Mouse (Mus musculus): ENCODE data around the gene Cyp2d9.
A peak's percentile ranks its signal among the peaks of the same experiment; 100 is the strongest.
"Not testable (repeated sequence)": the region's sequence is repeated elsewhere in the genome, so short reads cannot be mapped to it uniquely, and the experiment has no call there.

Gene Cyp2d9

DNA sequence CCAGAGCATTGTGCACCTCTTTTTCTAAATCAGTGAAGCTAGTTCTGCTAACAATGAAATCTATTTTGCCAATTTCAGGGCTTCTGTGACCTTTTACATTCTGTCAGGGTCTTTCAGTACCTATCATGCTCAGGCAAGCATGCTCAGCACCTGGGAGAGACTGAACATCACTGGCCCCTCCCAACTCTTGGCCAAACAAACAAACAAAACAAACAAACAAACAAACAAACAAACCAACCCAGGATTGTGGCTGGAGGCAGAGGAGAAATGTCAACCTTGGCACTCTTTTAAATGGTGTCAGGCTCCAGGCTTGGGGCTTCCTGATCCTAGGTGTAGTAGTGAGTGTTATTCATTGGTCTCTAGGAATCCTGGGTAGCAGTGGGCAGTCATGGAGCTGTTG lies at the start of gene Cyp2d9:
Gene Cyp2d9 (plus strand): TSS at position 301 of the 400 bp plus-strand sequence.
- no peak for DNase-seq (ENCODE audit: low read depth, low spot score)

DNA sequence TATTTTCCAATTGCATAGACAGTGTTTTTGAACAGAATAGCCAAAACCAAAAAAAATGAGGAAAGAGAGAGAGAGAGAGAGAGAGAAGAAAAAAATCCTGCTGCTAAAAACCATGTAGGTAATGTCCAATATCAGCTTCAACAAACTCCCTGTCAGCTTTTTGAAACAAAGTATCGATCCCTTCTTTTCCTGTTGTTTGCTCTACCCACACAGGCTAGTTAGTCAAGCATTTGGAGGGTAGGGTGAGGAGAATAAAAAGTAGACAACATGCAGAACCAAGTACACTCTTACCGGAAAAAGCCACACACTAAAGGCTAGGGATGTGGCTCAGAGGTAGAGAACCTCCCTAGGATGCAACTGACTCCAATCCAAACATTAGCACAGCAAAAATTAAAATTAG lies 47.5 kb upstream of the Cyp2d9 start:
- no peak for DNase-seq (ENCODE audit: low read depth, low spot score)

DNA sequence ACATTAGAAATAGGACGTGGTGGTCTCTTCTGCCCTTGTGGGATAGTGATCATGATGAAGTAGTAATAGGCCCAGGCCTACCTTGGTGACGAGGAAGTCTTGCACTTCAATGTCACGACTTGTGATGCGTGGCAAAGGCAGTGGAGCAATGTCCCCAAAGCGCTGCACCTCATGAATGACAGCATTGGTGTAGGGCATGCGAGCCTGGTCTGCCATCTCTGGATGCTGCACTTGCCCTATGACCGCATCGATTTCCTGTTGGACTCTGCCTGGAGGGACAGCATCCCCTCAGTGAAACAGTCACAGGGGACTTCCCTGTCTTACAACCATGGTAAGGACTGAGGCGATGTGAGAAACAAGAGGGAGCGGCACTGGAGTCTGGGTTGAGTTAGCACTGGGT lies 43.3 kb upstream of the Cyp2d9 start:
- not testable (repeated sequence) for DNase-seq (ENCODE audit: low read depth, low spot score)

DNA sequence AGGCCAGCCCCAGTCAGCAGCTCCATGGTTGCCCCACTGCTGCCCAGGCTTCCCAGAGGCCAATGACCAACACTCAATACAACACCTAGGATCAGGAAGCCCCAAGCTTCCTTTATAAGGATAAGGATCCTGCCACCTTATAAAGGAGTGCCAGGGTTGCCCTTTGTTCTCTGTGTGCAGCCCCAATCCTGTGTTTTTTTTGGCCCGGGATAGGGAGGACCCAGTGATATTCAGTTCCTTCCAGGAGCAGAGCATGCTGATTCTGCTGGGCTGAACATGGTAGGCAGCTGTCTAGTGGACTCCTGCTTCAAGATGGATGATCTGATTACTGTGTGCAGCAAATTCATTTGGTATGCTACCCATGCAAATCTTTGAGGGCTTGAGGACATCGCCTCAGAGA lies 39.3 kb upstream of the Cyp2d9 start, which contains the start of gene Cyp2d11:
Gene Cyp2d11 (minus strand): TSS at position 101 of the 400 bp plus-strand sequence.
- DNase-seq (ENCODE audit: low read depth, low spot score): not testable (repeated sequence)

DNA sequence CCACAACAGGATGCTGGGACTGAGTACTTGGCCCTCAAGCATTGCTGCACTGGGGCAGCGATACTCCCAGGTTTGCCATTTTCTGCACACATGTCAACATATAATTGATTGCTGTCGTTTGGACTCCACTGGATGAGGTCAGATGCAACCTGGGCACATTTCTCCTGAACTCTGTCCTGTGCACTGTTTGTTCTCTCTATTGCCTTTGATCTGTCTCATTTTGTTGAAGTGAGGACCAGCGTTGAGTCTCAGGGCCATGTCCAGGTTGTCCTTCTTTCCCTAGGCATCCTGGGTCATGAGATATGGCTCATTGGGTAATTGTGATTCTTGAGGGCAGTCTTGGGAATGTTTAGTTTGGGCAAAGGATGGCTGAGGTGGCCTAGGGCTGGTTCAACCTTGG lies 37.3 kb upstream of the Cyp2d9 start:
- not testable (repeated sequence) for DNase-seq (ENCODE audit: low read depth, low spot score)

DNA sequence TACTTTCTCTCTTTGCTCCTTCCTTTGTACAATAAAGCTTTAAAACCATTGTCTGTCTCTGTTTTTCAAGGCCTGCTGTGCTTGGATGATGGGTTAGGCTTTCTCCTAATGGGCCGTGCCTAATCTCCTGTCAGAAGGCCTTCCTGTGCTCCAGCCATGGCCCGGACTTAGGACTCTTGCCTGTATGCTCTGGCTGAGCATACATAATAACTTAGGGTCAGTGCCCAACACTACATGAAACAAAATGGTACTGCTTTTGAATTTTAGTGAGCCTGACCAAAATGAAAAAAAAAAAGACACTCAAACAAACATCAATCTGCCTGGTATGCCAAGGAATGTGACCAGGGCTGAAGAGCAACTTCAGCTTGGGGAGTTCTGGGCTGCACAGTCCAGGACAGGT lies 31.7 kb upstream of the Cyp2d9 start:
- no peak for DNase-seq (ENCODE audit: low read depth, low spot score)

DNA sequence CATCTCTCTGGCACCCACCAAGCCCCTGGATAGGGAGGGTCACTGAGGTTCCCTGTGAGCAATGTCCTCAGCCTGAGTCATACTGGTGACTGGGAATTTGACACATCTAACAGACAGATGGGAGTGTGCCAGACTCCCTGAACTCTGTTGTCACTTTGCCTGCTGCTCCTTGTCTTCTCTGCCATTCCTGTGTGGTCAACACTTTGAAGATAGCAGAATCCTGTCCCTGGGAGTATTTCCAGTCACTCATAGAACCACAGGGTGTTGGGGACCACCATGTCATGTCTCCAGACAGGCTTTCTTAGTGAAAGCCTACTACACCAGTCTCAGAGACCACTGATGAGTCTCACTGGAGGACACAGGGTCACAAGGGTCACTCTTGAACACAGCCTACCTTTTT lies 31.1 kb upstream of the Cyp2d9 start:
- no peak for DNase-seq (ENCODE audit: low read depth, low spot score)

DNA sequence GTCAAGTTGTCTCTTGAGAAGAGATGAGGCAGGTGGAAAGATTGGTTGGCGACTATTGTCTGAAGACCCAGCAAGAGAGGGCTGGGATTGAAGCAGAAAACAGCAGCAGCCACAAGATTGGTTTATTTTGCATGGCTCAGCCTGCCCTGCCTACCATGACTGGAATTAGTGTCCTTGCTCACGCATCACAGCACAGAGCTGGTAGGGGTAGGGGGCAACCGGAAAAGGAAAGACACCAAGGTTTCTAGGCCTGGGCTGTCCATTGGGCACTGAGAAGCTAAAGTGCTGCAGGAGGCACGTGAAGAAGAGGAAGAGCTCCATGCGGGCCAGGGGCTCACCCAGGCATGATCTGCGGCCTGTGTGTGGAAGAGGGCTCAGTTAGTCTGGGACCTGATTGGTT lies 30.5 kb upstream of the Cyp2d9 start:
- DNase-seq (ENCODE audit: low read depth, low spot score): no peak

DNA sequence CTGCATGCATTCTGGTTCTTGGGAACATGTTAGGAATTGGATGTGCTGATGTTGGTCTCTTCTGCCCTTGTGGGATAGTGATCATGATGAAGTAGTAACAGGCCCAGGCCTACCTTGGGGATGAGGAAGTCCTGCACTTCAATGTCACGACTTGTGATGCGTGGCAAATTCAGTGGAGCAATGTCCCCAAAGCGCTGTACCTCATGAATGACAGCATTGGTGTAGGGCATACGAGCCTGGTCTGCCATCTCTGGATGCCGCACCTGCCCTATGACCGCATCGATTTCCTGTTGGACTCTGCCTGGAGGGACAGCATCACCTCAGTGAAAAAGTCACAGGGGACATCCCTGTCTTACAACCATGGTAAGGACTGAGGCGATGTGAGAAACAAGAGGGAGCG lies 29.6 kb upstream of the Cyp2d9 start:
- DNase-seq (ENCODE audit: low read depth, low spot score): no peak

DNA sequence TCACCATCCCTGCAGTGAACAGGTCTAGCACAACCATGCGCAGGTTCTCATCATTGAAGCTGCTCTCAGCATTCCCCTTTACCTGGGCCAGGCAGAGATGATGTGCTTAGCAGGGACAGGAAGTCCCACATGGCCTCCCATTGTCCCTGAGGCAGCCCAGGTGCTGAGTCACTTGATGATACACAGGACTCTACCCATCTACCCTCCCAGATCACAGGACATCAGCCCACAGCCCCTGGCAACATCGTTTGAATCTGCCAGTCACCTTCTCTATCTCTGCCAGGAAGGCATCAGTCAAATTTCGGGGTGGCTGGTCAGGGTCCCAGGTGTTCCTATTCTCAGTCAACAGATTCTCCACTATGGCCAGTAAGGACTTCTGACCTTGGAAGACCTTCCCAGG lies 29.1 kb upstream of the Cyp2d9 start:
- no peak for DNase-seq (ENCODE audit: low read depth, low spot score)

DNA sequence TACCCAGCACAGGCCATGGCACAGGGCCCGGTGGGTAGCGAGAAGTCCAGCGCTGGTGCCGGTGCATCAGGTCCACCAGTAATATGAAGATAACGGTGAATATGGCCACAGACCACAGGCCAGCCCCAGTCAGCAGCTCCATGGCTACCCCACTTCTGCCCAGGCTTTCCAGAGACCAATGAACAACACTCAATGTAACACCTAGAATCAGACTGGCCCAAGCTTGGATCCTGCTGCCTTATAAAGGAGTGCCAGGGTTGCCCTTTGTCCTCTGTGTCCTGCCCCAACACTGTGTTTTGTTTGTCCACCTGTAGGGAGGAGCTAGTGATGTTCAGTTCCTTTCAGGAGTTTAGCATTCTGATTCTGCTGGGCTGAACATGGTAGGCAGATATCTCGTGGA lies 26.3 kb upstream of the Cyp2d9 start, which contains the start of gene Cyp2d10:
Gene Cyp2d10 (minus strand): TSS at position 215 of the 400 bp plus-strand sequence.
- DNase-seq (ENCODE audit: low read depth, low spot score): no peak

DNA sequence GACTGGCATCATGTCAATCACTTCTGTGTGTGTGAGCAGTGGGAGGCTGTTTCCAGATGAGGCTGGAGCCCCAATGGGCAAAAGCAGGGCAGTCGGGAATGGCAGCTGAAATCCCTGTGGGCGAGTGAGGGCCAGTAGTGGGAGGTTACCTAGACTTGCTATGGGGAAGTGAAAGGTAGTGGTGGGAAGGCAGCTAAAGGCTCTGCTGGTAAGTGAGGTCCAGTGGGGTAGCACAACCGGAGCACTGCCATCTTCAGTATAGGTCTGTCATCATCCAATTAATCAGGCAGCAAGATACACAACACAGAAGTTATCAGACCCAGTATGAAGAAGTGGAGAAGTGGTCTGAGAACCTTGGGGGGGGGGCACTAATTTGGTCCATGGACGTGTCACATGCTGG lies 25.7 kb upstream of the Cyp2d9 start:
- DNase-seq (ENCODE audit: low read depth, low spot score): no peak

DNA sequence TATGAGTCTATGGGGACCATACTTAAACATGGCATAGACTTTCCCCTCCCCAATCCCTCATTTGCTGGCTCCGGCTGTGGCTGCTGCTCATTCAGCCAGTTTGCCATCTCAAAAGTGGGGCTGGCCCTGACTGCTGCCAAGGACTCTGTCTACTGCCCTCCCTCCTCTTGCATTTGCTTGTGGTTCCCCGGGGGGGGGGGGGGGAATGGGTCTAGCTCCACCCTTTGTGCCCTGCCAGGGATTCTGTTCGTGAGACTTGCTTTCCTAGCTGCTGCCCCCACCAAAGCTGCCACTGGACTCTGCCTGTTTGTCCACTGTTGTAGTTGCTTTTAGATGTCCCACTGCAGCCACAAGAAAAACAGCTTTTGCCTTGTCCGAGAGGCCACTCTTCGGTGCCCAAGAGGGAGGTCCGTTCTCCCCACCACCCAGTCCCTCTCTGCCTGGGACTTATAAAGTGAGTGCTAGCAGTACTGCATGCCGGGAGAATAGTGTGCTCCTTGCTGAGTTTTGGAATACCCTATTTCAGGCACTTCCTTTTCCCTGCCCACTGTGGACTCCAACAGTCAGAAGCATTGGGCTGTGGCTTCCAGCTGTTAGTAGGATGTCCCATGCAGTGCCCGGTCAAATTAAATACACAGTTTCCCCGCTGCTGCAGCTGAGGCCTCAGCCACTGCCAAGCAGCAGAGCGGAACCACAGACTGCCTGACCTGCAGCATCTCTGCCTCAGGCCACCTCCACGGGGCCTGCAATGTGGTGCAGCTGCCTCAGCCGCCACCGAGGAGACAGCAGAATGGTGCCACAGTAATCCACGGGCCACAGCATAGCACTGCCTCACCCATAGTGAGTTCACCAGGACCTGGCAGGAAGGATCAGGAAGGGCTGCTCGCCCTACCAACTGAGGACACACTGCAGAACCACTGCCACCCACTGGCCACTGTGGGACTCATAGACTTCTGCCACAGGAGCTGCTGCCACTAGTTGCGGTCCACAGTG lies 16.1 kb upstream of the Cyp2d9 start:
- DNase-seq (ENCODE audit: low read depth, low spot score): peak; percentile 76

DNA sequence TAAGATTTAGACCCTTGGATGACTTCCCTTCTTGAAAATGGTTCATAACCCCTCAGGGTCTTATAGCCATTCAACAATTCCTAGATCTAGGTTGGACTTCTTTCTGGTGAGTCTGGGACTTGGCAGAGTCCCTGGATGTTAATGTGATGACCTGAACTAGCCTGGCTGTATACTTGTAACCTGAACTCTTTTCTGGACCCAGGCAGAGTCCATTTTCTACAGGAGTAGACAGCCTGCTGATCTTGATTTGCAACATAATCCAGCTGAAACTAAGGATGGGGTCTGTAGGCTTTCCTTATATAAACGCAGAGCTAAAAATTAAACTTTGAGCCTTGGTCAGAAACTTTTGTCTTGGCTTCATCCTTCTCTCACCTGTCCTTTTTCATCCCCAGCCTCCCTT lies 14.6 kb upstream of the Cyp2d9 start:
- no peak for DNase-seq (ENCODE audit: low read depth, low spot score)

DNA sequence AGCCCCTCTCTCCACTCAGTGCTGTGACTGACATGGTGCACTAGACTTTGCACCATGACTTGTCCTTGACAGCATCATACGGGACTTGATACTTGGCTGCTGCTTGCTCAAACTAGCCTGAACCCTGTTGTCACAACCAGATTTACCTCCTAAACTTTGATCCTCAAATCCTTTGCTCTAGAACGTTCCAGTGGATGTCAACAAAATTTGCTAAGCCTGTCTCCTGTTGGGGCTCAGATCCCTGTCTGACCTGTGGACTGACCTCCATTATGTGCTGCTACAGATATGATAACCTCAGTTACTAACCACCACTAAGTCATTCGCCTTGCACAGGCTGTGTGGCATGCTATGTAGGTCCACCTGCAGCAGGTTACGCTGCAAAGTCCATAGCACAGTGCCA lies 10.3 kb upstream of the Cyp2d9 start:
- DNase-seq (ENCODE audit: low read depth, low spot score): no peak

DNA sequence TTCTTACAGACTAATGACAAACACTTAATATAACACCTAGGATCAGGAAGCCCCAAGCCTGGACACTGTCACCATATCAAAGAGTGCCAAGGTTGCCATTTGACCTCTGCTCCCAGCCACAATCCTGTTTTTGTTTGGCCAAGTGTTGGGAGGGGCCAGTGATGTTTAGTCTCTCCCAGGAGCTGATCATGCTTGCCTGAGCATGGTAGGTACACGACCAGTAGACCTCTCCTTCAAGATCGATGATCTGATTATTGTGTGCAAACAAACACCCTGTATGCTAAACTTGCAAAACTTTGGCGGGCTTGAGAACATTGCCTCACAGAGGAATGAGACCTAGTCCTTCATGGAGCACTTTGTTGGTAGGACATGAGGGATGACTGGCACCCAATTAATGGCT lies 9.8 kb upstream of the Cyp2d9 start:
- DNase-seq (ENCODE audit: low read depth, low spot score): no peak

DNA sequence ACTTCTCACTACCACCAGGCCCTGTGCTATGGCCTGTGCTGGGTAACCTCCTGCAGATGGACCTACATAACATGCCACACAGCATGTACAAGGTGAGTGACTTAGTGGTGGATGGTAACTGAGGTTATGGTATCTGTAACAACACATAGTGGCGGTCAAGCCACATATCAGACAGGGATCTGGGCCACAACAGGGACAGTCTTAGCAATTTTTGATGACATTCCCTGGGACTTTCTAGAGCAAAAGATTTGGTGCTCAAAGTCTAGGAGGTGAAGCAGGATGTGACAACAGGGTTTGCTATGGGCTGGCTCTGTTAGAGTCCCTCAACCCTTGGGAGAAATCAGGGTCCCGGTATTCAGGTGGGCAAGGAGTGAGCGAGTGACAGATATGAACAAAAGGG lies 384 bp downstream of the Cyp2d9 start:
- DNase-seq (ENCODE audit: low read depth, low spot score): no peak

DNA sequence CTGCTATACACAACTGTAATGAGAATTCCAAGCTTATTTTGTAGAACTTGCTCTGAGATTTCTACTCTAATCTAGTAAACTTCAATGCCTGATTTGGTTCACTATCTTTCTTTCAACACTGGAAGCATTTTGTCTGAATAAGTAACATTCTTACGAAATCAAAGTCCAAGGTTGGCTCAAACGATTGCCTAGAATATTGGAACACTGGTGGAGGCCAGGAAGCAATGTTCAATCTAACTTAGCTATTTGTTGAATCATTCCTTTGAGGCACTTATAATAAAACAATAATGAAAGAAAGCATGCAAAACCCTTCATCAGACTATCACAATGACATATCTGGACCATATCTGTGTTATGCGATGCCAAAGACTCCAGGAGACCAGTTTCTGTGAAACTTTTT lies 1.3 kb downstream of the Cyp2d9 start:
- DNase-seq (ENCODE audit: low read depth, low spot score): no peak

DNA sequence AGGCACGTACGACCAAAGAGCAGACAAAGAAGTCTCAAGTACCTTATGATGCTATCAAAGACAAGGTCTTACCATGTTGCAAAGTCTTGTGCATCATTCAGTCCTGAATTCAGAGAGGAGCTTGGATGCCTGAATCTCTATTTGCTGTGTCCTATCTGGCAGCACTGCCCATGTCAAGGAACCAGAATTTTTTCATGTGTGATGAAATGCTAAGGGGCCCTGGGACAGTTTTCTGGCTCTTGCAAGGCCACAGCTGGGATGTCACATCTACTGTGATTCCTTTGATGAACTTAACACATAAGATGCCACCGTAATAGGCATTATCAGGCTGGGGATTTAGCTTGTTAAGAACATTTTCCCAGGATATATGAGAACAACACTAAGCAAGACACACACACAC lies 1.8 kb downstream of the Cyp2d9 start:
- DNase-seq (ENCODE audit: low read depth, low spot score): no peak

DNA sequence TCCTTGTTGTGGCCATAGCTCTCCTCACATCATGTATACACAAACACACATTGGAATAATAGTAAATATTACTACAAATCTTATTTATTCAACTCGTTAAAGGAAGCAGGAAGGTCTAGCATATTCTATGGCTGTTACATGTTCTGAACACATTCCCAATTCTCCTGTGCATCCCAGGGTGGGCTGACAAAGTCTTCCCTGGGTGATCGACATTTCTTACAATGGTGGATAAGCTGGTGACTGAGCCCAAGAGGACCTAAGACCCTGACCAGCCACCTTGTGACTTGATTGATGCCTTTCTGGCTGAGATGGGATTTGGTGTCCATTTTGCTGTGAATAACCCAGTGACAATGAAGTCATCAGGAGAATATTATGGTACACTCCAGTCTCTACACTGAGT lies 2.4 kb downstream of the Cyp2d9 start:
- DNase-seq (ENCODE audit: low read depth, low spot score): no peak

DNA sequence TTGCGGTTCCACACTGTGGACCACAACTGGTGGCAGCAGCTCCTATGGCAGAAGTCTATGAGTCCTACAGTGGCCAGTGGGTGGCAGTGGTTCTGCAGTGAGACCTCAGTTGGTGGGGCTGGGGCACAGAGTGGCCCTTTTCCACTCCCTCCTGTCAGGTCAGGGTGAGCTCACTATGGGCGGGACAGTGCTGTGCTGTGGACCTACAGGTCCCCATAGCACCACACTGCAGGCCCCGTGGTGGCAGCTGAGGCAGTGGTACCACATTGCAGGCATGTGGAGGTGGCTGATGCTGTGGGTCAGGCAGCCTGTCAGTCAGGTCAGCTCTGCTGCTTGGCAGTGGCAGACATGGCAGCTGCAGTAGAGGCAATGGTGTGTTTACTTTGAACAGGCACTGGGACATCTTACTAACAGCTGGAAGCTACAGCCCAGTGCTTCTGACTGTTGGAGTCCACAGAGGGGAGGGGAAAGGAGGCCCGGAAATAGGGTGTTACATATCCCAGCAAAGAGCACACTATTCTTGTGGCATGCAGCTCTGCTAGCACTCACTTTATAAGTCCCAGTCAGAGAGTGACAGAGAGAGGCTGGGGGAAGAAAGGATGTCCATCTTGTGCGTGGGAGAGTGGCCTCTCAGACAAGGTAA lies 4.9 kb downstream of the Cyp2d9 start:
- no peak for DNase-seq (ENCODE audit: low read depth, low spot score)

DNA sequence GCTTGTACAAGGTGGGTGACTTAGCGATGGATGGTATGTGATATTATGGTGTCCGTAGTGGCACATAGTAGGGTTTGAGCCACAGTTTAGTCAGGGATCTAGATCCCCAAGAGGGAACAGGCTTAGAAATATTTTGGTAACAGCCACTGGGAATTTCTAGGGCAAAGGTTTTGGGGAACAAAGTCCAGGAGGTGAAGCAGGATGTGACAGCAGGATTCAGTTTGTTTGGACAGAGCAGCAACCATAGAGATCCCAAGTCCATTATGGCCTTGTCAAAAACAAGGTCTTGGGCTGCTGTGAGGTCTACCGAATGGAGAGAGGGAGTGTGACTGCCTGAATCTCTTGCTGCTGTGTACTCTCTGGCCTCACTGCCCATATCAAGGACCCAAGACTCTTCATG lies 10.4 kb downstream of the Cyp2d9 start:
- DNase-seq (ENCODE audit: low read depth, low spot score): no peak

DNA sequence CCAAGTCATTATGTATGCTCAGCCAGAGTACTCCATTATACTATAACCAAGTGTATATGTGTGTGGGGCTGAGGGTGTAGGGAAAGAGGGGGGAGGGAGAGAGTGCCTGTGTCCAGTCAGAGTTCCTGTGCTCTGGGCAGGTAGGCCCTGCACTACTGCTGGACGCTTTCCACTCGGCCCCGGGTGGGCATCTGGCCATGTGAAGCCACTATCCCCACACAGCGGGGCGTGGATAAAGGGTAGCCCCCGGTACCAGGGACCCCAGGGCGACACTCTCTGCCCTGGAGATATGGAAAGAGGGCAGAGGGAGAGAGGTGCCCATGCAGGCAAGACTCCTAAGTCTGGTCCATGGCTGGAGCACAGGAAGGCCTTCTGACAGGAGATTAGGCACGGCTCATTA lies 12.0 kb downstream of the Cyp2d9 start:
- no peak for DNase-seq (ENCODE audit: low read depth, low spot score)
